Mouse (Mus musculus) forebrain, embryonic 11.5 days (tissue): ENCODE results near the gene Uqcc1. TPM values are rescaled to one million over a fixed set of nuclear protein-coding genes. Genes with fewer than 3 reads are reported as not detected.

Experiments used
- ATAC-seq: fragments of 200-750 bp; cut with Nextera tagmentation; replicated peaks from 2 replicates; pipeline ENCODE4 v1.8.0; 2017; ENCODE audit warnings: moderate TSS enrichment; ENCODE audit not compliant: low FRiP score
- DNase-seq: peaks from one replicate; pipeline ENCODE4 v3.0.0-alpha.2; 2017; ENCODE audit warnings: low spot score
- H3K27ac ChIP-seq: fragments of 300-500 bp; sonication (generic); 2 replicates; pipeline ENCODE4 v1.5.1; 2014; ENCODE audit warnings: low read depth, low read length
- H3K27me3 ChIP-seq: fragments of 300-500 bp; sonication (generic); 2 replicates; pipeline ENCODE4 v1.6.1; 2014; ENCODE audit warnings: mild to moderate bottlenecking, low read length, mixed read lengths; ENCODE audit not compliant: control insufficient read depth, insufficient read depth
- H3K36me3 ChIP-seq: fragments of 300-500 bp; sonication (generic); 2 replicates; pipeline ENCODE4 v1.6.1; 2014; ENCODE audit warnings: mild to moderate bottlenecking, low read length, moderate library complexity, mixed read lengths; ENCODE audit not compliant: control insufficient read depth, insufficient read depth
- H3K4me1 ChIP-seq: fragments of 300-500 bp; sonication (generic); replicated peaks from 2 replicates; pipeline ENCODE4 v1.6.1; 2014; ENCODE audit warnings: low read length, mixed read lengths; ENCODE audit not compliant: control insufficient read depth, insufficient read depth
- H3K4me2 ChIP-seq: fragments of 300-500 bp; sonication (generic); 2 replicates; pipeline ENCODE4 v1.6.1; 2014; ENCODE audit warnings: low read depth, mild to moderate bottlenecking, low read length, moderate library complexity, mixed read lengths; ENCODE audit not compliant: severe bottlenecking
- H3K4me3 ChIP-seq: fragments of 300-500 bp; sonication (generic); 2 replicates; pipeline ENCODE4 v1.5.1; 2014; ENCODE audit warnings: low read depth, low read length
- H3K9ac ChIP-seq: fragments of 300-500 bp; sonication (generic); 2 replicates; pipeline ENCODE4 v1.6.1; 2014; ENCODE audit warnings: low read length
- H3K9me3 ChIP-seq: fragments of 300-500 bp; sonication (generic); 2 replicates; pipeline ENCODE4 v1.6.1; 2016; ENCODE audit warnings: low read length, mixed read lengths; ENCODE audit not compliant: control insufficient read depth
- WGBS: fragments of 180-500 bp; shearing (Covaris S2); extraction: QIAGEN DNeasy Blood & Tissue Kit; methylation state at CpG from one replicate; pipeline ENCODE4 v1.1.7; 2014; 5-methylcytosine and 5-hydroxymethylcytosine counted together
- polyA plus RNA-seq: library from polyadenylated mRNA; unstranded; fragments of >200 nt; fragmentation: Nextera tagmentation; extraction: Ambion mirVana; gene quantifications from 2 replicates; pipeline ENCODE4 v1.2.1, GENCODE M21; 2014

Uqcc1 gene
- polyA plus RNA-seq, 1 experiment from 2014 or later, result 78.0 TPM

DNA sequence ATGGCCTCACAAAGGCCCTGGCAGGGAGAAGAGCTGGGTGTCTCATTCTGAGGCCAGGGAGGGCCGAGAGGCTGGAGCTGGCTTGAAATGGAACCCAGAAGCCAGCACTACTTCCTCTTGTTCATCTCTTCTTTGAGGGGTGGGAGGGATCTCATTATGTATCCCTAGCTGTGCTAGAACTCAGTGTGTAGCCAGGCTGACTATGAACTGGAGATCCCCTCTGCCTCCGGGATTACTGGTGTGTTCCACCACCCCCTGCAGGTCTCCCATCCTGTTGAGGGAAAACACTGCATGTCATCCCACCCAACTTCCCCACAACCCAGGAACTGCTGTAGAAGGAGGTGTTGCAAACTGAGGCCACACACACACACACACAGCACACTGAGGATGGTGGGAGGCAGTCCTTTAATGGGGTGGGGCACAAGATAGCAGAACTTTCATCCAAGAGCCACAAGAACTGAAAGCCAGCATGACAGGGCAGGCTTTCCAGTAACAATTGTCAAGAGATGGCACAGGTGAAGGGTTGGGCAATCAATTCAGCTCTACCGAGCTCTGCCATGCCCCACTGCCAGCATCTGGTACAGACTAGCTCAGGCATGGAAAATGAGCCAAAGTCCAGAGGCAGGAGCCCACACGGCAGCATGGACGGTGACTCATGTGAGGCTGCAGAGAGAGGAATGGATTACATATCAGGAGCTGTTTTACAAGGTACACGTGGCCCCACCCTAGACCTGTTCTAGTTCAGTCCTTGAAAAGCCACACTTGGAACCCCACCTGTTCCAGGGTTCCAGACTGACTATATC, 110.5 kb downstream of the Uqcc1 start:
- no peak for ATAC-seq
- H3K9ac ChIP-seq, result peak overlapping the region; percentile 59; the same call in 1 of the 2 replicates
- no peaks in the 10 kb centered on the region for H3K27me3 ChIP-seq
- WGBS, result 66% methylated on average over 6 of the region's 6 CpGs
- H3K36me3 ChIP-seq, result peaks cover 4% of the 10 kb centered on the region; the same call in 1 of the 2 replicates
- peak overlapping the region; percentile 40; the same call in 1 of the 2 replicates for H3K4me3 ChIP-seq
- H3K9me3 ChIP-seq, result no peaks in the 10 kb centered on the region
- no peak for DNase-seq
- peak overlapping the region; percentile 59 for H3K4me2 ChIP-seq
- peak overlapping the region; percentile 63 for H3K27ac ChIP-seq
- no peaks in the 10 kb centered on the region for H3K4me1 ChIP-seq

DNA sequence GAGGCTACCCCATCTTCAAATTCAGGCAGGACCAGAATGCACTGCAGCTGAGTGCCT, 110.9 kb downstream of the Uqcc1 start, which contains the start of gene BC029722:
Gene BC029722 (minus strand): TSS at position 35 of the 57 bp plus-strand sequence.
- peaks cover 4% of the 10 kb centered on the region; the same call in 1 of the 2 replicates for H3K36me3 ChIP-seq
- no peaks in the 10 kb centered on the region for H3K9me3 ChIP-seq
- peak within 1 kb of the TSS; percentile 59 for H3K9ac ChIP-seq
- H3K27ac ChIP-seq, result peak within 1 kb of the TSS; percentile 63
- DNase-seq (no peak), ATAC-seq (no peak)
- no peaks in the 10 kb centered on the region for H3K4me1 ChIP-seq
- peak within 1 kb of the TSS; percentile 59 for H3K4me2 ChIP-seq
- no peaks in the 10 kb centered on the region for H3K27me3 ChIP-seq
- H3K4me3 ChIP-seq, result peak within 1 kb of the TSS; percentile 40

DNA sequence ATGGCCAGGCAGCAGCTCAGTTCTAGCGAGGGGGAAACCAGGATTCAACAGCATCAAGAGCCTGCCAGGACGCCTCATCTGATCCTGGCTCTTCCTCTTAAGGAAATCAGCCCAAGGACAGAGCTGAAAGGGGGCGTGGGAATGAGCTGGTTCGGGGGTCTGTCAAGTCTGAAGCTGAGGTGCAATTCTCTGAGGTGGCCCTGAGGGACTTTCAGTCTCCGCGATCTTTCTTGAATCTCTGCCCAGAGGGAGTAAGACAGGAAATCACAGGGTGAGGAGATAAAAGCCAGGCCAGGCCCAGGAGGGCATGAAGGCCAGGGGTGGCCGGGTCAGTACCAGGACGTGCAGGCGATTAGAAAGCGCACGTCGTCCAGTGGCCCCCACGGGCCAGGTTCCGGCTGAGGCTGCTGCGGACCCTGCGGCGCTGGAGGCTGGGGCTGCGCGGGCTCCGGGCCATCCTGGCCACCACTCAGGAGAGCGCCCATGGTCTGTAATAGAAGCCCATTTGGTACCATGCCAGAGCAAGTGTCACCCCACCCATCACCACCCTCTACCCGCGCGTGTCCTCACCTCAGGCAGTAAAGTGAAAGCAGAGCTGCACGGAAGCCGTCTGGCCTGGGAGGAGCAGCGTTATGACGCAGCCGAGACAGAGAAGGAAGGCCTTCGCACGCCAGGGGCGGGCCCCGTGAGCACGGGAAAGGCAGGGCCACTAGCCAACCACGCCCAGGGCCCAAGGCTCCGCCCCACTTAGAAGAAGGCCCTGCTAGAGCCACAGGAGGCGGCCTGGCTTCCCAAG, 111.3 kb downstream of the Uqcc1 start:
- no peaks in the 10 kb centered on the region for H3K4me1 ChIP-seq
- 4% methylated on average over 37 of the region's 37 CpGs for WGBS
- peak overlapping the region; percentile 59 for H3K4me2 ChIP-seq
- H3K27me3 ChIP-seq, result no peaks in the 10 kb centered on the region
- H3K36me3 ChIP-seq, result peaks cover 4% of the 10 kb centered on the region; the same call in 1 of the 2 replicates
- peak overlapping the region; percentile 63; the same call in 1 of the 2 replicates for H3K27ac ChIP-seq
- no peaks in the 10 kb centered on the region for H3K9me3 ChIP-seq
- peak overlapping the region; percentile 59 for H3K9ac ChIP-seq
- DNase-seq (peak; percentile 91), ATAC-seq (peak; percentile 95)
- H3K4me3 ChIP-seq, result peak overlapping the region; percentile 40

DNA sequence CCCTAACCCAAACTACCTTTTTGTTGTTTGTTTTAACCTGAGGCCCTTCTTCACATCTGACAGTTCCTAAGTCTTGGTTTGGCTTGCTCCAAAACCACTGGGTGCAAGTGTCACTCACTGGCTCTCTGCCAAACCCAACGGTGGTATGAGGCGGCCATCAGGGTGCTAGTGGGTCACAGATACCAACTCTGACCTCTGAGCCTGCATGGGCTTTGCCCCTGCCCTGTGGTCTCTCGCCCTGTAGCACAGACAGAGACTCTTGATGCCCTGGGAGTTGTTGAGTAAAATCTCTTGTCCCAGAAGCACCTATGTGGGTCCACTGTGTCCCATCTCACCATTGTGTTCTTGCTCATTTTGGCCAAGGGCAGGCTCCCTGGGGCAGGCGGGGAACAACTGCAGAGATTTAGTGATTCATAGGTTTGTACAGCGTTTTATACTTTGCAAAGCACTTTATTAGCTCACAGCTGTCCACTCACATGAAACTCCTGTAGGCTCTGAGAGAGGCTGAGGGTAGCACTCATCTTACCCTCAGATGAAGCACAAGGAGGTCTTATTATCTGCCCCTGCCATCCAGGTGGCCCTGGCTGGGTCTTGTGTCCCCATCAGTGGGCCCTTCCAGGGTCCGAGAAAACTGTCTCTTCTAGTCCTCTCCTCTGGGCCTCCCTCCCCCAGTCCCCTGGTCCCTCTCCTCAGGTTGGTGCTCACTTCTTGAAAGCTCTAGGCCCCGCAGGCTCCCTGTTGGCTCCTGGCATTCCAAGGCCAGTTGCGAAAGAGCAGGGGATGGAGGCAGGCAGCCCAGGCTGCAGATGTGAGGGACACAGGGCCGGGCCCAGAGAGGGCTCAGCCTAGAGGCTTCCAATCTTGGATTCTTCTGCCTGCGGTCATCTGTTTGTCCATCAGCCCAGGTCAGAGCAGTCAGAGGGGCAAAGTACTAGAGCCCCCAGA, 112.5 kb downstream of the Uqcc1 start:
- Histone ChIP-seq H3K27me3 (no peaks in the 10 kb centered on the region), H3K4me1 (no peaks in the 10 kb centered on the region), H3K27ac (no peak overlapping the region), H3K36me3 (peaks cover 4% of the 10 kb centered on the region; the same call in 1 of the 2 replicates), H3K9me3 (no peaks in the 10 kb centered on the region), H3K9ac (no peak overlapping the region), H3K4me3 (no peak overlapping the region), H3K4me2 (no peak overlapping the region)
- ATAC-seq (no peak), DNase-seq (no peak)
- WGBS, result 83% methylated on average over 10 of the region's 10 CpGs

DNA sequence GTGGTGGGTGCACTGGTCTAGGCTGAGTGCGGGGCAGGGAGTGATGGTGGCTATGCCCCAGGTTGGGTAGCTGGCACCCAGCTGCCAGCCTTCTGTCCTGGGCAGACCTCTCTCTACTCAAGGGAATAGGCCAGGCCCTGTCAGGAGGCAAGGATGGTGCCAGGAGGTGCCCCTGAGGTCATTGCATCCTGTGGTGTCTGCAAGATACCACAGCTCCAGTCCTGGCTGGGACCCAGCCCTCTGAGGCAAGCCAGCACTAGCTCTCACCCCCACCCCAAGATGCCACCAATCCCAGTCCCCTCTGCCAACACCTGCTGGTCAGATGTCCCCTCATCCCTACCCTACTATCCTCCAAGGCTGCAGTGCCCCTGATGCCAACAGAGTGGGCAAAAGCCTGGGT, 113.9 kb downstream of the Uqcc1 start:
- DNase-seq, result no peak
- Histone ChIP-seq H3K4me3 (no peak overlapping the region), H3K27me3 (no peaks in the 10 kb centered on the region), H3K9ac (no peak overlapping the region), H3K4me1 (no peaks in the 10 kb centered on the region), H3K27ac (no peak overlapping the region), H3K9me3 (no peaks in the 10 kb centered on the region), H3K36me3 (peaks cover under 1% of the 10 kb centered on the region; the same call in 1 of the 2 replicates), H3K4me2 (no peak overlapping the region)
- 100% methylated on average over 1 of the region's 1 CpGs for WGBS
- no peak for ATAC-seq

DNA sequence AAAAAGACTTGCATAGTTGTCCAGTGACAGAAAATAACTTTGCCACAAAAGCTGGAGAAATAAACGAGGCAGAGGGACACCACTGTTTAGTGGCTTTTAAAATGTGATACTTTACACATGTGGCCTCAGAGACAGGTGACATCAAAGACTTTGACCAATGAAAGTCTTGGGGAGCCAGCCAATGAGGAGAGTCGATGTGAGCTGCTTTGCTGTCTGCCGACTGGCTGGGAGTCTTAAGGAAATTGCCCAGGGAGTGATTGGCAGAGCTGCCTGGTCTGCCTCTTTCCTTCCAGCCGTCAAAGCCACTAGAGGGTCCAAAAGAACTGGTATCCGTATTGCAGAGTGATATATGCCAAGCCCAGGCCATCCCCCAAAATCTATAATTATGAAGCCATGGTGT, 115.3 kb downstream of the Uqcc1 start:
- WGBS, result 30% methylated on average over 5 of the region's 5 CpGs
- Histone ChIP-seq H3K9ac (no peak overlapping the region), H3K27me3 (no peaks in the 10 kb centered on the region), H3K4me3 (no peak overlapping the region), H3K9me3 (no peaks in the 10 kb centered on the region), H3K36me3 (no peaks in the 10 kb centered on the region), H3K4me1 (no peaks in the 10 kb centered on the region), H3K4me2 (no peak overlapping the region), H3K27ac (no peak overlapping the region)
- DNase-seq, result no peak
- no peak for ATAC-seq

DNA sequence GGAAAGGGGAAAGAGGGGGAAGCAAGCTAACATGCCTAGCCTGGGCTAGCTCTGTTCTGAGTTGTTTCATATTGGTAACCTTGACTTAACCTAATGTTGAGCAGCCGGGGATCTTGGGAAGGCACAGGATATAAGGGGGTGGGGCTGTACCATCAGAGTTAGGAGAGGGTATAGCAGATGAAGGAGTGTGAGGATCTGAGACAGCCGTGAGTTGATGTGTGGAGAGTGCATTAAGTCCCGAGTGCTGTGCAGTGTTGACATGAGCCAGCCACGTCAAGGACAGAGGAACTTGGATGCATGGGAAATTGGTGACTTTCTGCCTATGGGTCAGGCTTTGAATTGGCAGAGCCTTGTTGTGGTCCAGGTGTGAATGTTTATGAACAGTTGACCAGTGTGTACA, 117.5 kb downstream of the Uqcc1 start:
- Histone ChIP-seq H3K4me1 (no peaks in the 10 kb centered on the region), H3K4me3 (no peak overlapping the region), H3K4me2 (no peak overlapping the region), H3K27me3 (no peaks in the 10 kb centered on the region), H3K9ac (no peak overlapping the region), H3K36me3 (no peaks in the 10 kb centered on the region), H3K9me3 (no peaks in the 10 kb centered on the region), H3K27ac (no peak overlapping the region)
- ATAC-seq (no peak), DNase-seq (no peak)
- WGBS, result 81% methylated on average over 4 of the region's 4 CpGs

DNA sequence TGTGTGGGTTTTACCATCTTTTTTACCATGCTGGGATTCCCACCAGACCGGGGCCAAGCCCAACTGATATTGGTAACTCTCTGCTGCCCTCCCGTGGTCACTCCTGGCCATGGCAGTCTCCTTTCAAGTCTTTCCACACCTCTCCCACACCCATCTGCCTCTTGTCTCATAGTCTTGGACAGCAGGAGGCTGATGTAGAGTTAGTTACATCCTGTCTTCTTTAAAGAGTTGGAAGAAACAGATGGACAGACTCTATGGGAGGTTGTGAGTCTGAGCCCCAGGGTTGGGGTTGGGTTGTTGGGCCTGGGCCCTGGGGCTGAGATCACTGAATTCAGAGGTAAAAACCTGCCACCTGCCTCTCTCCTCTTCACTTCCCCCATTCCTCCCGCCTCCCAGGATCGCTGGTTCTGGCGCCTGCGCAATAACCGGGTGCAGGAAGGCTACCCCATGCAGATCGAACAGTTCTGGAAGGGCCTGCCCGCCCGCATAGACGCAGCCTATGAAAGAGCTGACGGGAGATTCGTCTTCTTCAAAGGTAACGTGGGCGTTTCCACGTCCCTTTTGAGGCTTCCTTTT, 118.2 kb downstream of the Uqcc1 start:
- H3K36me3 ChIP-seq, result no peaks in the 10 kb centered on the region
- H3K27me3 ChIP-seq, result no peaks in the 10 kb centered on the region
- H3K4me2 ChIP-seq, result no peak overlapping the region
- H3K4me1 ChIP-seq, result no peaks in the 10 kb centered on the region
- H3K4me3 ChIP-seq, result no peak overlapping the region
- no peak overlapping the region for H3K9ac ChIP-seq
- H3K27ac ChIP-seq, result no peak overlapping the region
- peak; percentile 90 for DNase-seq
- WGBS, result 39% methylated on average over 16 of the region's 16 CpGs
- no peak for ATAC-seq
- H3K9me3 ChIP-seq, result no peaks in the 10 kb centered on the region
